13 mouse cellular contexts compared by ENCODE assay signal in the genomic region with DNA sequence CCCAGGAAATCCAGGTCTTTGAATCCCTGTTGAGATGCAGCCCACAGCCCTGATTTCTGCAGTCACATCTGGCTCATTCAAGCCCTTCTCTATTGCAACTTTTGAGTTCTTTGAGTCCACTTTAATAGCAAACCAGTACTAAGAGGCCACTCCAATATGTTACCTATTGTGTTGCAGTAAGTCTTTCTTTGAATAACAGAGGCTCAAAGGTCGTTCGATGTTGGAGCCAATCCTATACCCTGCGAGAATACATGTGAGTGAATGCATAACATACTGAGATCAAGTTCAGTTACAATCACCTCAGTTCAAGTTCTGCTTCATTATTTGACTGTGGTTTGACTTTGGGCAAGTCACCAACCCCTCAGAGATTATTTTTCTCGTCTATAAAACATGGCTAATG. TPM values are rescaled to one million over a fixed set of nuclear protein-coding genes. Genes with fewer than 3 reads are reported as not detected.
"Had no signal": no experiment of that assay in that cellular context is flagged by ENCODE, and none has a peak within 500 bp of the region (broad histone marks: within the 10 kb centered on the region; RNA-seq: fewer than 3 reads in every experiment).

No protein-coding gene starts in this region.

- H3K27me3 ChIP-seq: intestine, embryonic 15.5 days; liver, embryonic 15.5 days; midbrain, embryonic 15.5 days; neural tube, embryonic 12.5 days had no signal

- H3K9ac ChIP-seq: intestine, embryonic 15.5 days; liver, embryonic 15.5 days; lung, embryonic 14.5 days; midbrain, embryonic 15.5 days; neural tube, embryonic 12.5 days had no signal

- H3K4me1 ChIP-seq: intestine, embryonic 15.5 days; limb, embryonic 10.5 days; liver, embryonic 15.5 days; midbrain, embryonic 15.5 days; neural tube, embryonic 12.5 days had no signal

- DNase-seq: spleen, adult 18-20 months; thymus, adult 18-20 months; thymus, postnatal 25 days had no signal

- H3K4me2 ChIP-seq: intestine, embryonic 15.5 days; liver, embryonic 11.5 days; liver, embryonic 15.5 days; lung, embryonic 14.5 days; midbrain, embryonic 15.5 days; neural tube, embryonic 12.5 days had no signal

- ATAC-seq: intestine, embryonic 15.5 days; midbrain, embryonic 15.5 days had no signal

- H3K9me3 ChIP-seq: intestine, embryonic 15.5 days; limb, embryonic 10.5 days; liver, embryonic 15.5 days; midbrain, embryonic 10.5 days; midbrain, embryonic 15.5 days; neural tube, embryonic 12.5 days had no signal

- H3K27ac ChIP-seq: intestine, embryonic 15.5 days; left cerebral cortex, adult 2 months; limb, embryonic 10.5 days; liver, embryonic 15.5 days; midbrain, embryonic 10.5 days; midbrain, embryonic 15.5 days; neural tube, embryonic 12.5 days had no signal

- H3K4me3 ChIP-seq: intestine, embryonic 15.5 days; left cerebral cortex, adult 2 months; limb, embryonic 10.5 days; liver, embryonic 15.5 days; midbrain, embryonic 10.5 days; midbrain, embryonic 15.5 days; neural tube, embryonic 12.5 days had no signal

- H3K36me3 ChIP-seq: intestine, embryonic 15.5 days; limb, embryonic 10.5 days; liver, embryonic 15.5 days; midbrain, embryonic 10.5 days; midbrain, embryonic 15.5 days; neural tube, embryonic 12.5 days had no signal

RNA-seq across cellular contexts. Expression of a gene that starts 47.5 kb away (rescaled TPM):
- total RNA-seq: neutrophil, adult 5-6 weeks had no signal
